Mouse (Mus musculus) hindbrain, embryonic 14.5 days (tissue): ENCODE measurements around the gene Cluap1. TPM values are rescaled to one million over a fixed set of nuclear protein-coding genes. Genes with fewer than 3 reads are reported as not detected.
"Not testable (repeated sequence)": the region's sequence is repeated elsewhere in the genome, so short reads cannot be mapped to it uniquely, and the experiment has no call there.

ENCODE experiments used
- ATAC-seq: fragments of 200-750 bp; cut with Nextera tagmentation; 2 replicates; pipeline ENCODE4 v1.8.0; 2017; ENCODE audit warnings: moderate number of reproducible peaks, mild to moderate bottlenecking, moderate TSS enrichment, moderate library complexity; ENCODE audit not compliant: low FRiP score
- DNase-seq: peaks from one replicate; pipeline ENCODE4 v3.0.0-alpha.2; 2015; ENCODE audit warnings: low spot score
- H3K27ac ChIP-seq: fragments of 300-500 bp; sonication (generic); 2 replicates; pipeline ENCODE4 v1.5.1; 2014; ENCODE audit warnings: mild to moderate bottlenecking, moderate library complexity
- H3K27me3 ChIP-seq: fragments of 300-500 bp; sonication (generic); 2 replicates; pipeline ENCODE4 v1.6.1; 2014; ENCODE audit warnings: mild to moderate bottlenecking, low read length, mixed read lengths; ENCODE audit not compliant: control insufficient read depth, insufficient read depth
- H3K36me3 ChIP-seq: fragments of 300-500 bp; sonication (generic); replicated peaks from 2 replicates; pipeline ENCODE4 v1.6.1; 2014; ENCODE audit not compliant: control insufficient read depth, insufficient read depth
- H3K4me1 ChIP-seq: fragments of 300-500 bp; sonication (generic); replicated peaks from 2 replicates; pipeline ENCODE4 v1.6.1; 2014; ENCODE audit warnings: antibody characterized with exemption, low read length, mixed read lengths; ENCODE audit not compliant: control insufficient read depth, insufficient read depth
- H3K4me2 ChIP-seq: fragments of 300-500 bp; sonication (generic); replicated peaks from 2 replicates; pipeline ENCODE4 v1.6.1; 2014; ENCODE audit warnings: mild to moderate bottlenecking, moderate library complexity
- H3K4me3 ChIP-seq: fragments of 300-500 bp; sonication (generic); replicated peaks from 2 replicates; pipeline ENCODE4 v1.5.1; 2014; ENCODE audit warnings: mild to moderate bottlenecking, low read length
- H3K9ac ChIP-seq: fragments of 300-500 bp; sonication (generic); 2 replicates; pipeline ENCODE4 v1.6.1; 2014
- H3K9me3 ChIP-seq: fragments of 300-500 bp; sonication (generic); 2 replicates; pipeline ENCODE4 v1.6.1; 2016; ENCODE audit warnings: low read length; ENCODE audit not compliant: control insufficient read depth
- WGBS: fragments of 180-500 bp; shearing (Covaris S2); extraction: QIAGEN DNeasy Blood & Tissue Kit; methylation state at CpG from one replicate; pipeline ENCODE4 v1.1.7; 2014; 5-methylcytosine and 5-hydroxymethylcytosine counted together
- polyA plus RNA-seq: library from polyadenylated mRNA; unstranded; fragments of >200 nt; fragmentation: Nextera tagmentation; extraction: Ambion mirVana; gene quantifications from 2 replicates; pipeline ENCODE4 v1.2.1, GENCODE M21; 2014

Cluap1 gene
- polyA plus RNA-seq, 1 experiment from 2014 or later: 40.8 TPM

GRCm38 (mm10) chr16:3929151-3929550, 20.6 kb downstream of the Cluap1 start:
- 78% methylated on average over 7 of the region's 7 CpGs for whole genome bisulfite sequencing
- H3K4me2 ChIP-seq: no peak overlapping the region
- no peak overlapping the region for H3K4me3 ChIP-seq
- DNase-seq: no peak
- H3K9me3 ChIP-seq: no peaks in the 10 kb centered on the region
- H3K27me3 ChIP-seq: no peaks in the 10 kb centered on the region
- H3K27ac ChIP-seq: no peak overlapping the region
- H3K36me3 ChIP-seq: peaks cover 87% of the 10 kb centered on the region
- no peak overlapping the region for H3K9ac ChIP-seq
- ATAC-seq: no peak
- H3K4me1 ChIP-seq: no peaks in the 10 kb centered on the region

DNA sequence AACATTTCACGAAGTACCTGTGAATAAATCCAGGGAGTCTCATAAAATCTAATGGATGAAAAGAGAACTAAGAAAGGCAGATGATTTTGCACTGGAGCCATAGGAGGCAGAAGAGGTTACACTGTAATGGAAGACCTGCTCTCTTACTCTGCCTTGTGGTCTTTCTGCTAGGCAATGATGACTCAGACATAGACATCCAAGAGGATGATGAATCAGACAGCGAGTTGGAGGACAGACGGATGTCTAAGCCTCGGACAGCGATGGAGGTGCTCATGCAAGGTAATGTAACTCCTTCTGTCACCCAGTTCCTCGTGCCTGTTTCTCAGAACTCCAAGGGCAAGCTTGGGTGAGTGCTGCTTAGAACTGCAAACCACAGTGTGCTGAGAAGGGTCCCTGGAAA, 24.9 kb downstream of the Cluap1 start:
- no peaks in the 10 kb centered on the region for H3K9me3 ChIP-seq
- no peak overlapping the region for H3K4me2 ChIP-seq
- no peak overlapping the region for H3K9ac ChIP-seq
- 94% methylated on average over 6 of the region's 6 CpGs for WGBS
- ATAC-seq: no peak
- no peak overlapping the region for H3K4me3 ChIP-seq
- H3K4me1 ChIP-seq: no peaks in the 10 kb centered on the region
- no peak for DNase-seq
- no peaks in the 10 kb centered on the region for H3K27me3 ChIP-seq
- H3K36me3 ChIP-seq: peaks cover 92% of the 10 kb centered on the region
- no peak overlapping the region for H3K27ac ChIP-seq

DNA sequence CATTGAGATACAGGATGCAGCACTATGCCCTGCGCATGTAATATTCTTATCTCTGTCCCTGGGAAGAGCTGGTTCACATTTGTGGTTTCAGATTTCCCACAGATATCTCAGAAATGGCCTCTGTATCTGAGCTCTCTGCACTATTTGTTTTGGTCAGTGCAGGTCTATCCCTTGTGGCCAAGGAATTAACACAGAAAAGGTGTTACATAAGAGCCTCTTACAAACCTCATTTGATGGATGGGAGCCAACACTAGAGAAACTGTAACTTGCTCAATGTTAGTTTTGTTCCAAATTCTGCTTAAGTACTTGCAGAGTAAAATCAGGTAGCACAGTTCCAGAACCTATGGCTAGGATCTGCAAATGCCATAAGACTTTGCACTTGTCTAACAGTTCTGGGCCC, 25.5 kb downstream of the Cluap1 start:
- no peaks in the 10 kb centered on the region for H3K27me3 ChIP-seq
- no peak overlapping the region for H3K4me3 ChIP-seq
- H3K9ac ChIP-seq: no peak overlapping the region
- ATAC-seq (no peak), DNase-seq (no peak)
- WGBS: 95% methylated on average over 1 of the region's 1 CpGs
- H3K4me1 ChIP-seq: no peaks in the 10 kb centered on the region
- H3K9me3 ChIP-seq: no peaks in the 10 kb centered on the region
- H3K4me2 ChIP-seq: no peak overlapping the region
- peaks cover 93% of the 10 kb centered on the region for H3K36me3 ChIP-seq
- no peak overlapping the region for H3K27ac ChIP-seq

GRCm38 (mm10) chr16:3934701-3935100, 26.1 kb downstream of the Cluap1 start:
- Histone ChIP-seq H3K9me3 (no peaks in the 10 kb centered on the region), H3K9ac (no peak overlapping the region), H3K27me3 (no peaks in the 10 kb centered on the region), H3K4me3 (no peak overlapping the region), H3K36me3 (peaks cover 91% of the 10 kb centered on the region), H3K4me2 (no peak overlapping the region), H3K27ac (no peak overlapping the region), H3K4me1 (no peaks in the 10 kb centered on the region)
- WGBS: 91% methylated on average over 4 of the region's 4 CpGs
- ATAC-seq: no peak
- no peak for DNase-seq

DNA sequence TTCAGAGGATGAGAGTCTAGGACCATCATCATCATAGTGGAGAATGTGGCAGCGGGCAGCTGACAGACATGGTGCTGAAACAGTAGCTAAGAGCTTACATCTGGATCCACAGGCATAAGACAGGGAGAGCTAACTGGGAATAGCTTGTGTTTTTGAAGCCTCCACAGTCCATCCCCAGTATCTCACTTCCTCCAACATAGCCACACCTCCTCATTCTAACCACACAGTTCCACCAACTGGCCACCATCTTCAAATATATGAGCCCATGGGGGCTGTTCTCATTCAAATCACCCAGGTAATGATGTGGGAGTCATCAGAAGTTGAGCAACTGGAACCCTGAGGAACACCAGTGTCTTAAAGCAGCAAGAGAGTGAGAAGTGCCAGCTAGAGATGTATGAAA, 42.5 kb downstream of the Cluap1 start:
- no peaks in the 10 kb centered on the region for H3K36me3 ChIP-seq
- H3K4me3 ChIP-seq: no peak overlapping the region
- no peaks in the 10 kb centered on the region for H3K27me3 ChIP-seq
- DNase-seq (no peak), ATAC-seq (no peak)
- H3K9me3 ChIP-seq: no peaks in the 10 kb centered on the region
- WGBS: 93% methylated on average over 1 of the region's 1 CpGs
- H3K4me2 ChIP-seq: no peak overlapping the region
- H3K4me1 ChIP-seq: no peaks in the 10 kb centered on the region
- H3K9ac ChIP-seq: no peak overlapping the region
- H3K27ac ChIP-seq: no peak overlapping the region

- Histone ChIP-seq H3K36me3 (no peaks in the 10 kb centered on the region), H3K4me1 (no peaks in the 10 kb centered on the region), H3K27me3 (no peaks in the 10 kb centered on the region), H3K4me2 (no peak overlapping the region), H3K27ac (no peak overlapping the region), H3K9me3 (no peaks in the 10 kb centered on the region), H3K4me3 (no peak overlapping the region), H3K9ac (no peak overlapping the region)
- DNase-seq (no peak), ATAC-seq (no peak)
- 81% methylated on average over 6 of the region's 6 CpGs for WGBS
Observed at GRCm38 (mm10) chr16:3956369-3956768, 47.8 kb downstream of the Cluap1 start.

DNA sequence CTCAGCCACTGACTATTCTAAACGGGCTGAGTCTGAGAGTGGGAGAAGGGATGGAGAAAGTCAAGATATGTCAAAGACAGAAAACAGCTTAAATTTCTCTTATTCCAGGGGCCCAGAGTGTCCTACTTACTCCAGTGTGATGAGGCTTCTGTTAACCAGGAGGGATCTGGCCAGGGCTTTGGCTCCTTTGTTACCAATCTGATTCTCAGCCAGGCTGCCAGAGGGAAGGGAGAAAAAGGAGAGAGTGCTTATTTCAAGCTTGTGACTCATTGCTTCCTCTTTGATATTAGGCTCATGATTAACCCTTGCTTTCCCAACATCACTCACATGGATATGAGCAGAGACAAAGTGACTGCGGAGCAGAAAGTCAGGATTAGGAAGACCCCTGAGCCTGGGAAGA, 50.7 kb downstream of the Cluap1 start:
- Histone ChIP-seq H3K4me1 (no peaks in the 10 kb centered on the region), H3K27me3 (no peaks in the 10 kb centered on the region), H3K4me3 (no peak overlapping the region), H3K27ac (no peak overlapping the region), H3K9ac (no peak overlapping the region), H3K9me3 (no peaks in the 10 kb centered on the region), H3K36me3 (no peaks in the 10 kb centered on the region), H3K4me2 (no peak overlapping the region)
- DNase-seq: no peak
- ATAC-seq: no peak
- WGBS: 81% methylated on average over 2 of the region's 2 CpGs

GRCm38 (mm10) chr16:3964990-3965389, 56.4 kb downstream of the Cluap1 start:
- WGBS: 87% methylated on average over 10 of the region's 10 CpGs
- Histone ChIP-seq H3K9me3 (no peaks in the 10 kb centered on the region), H3K4me3 (no peak overlapping the region), H3K9ac (no peak overlapping the region), H3K4me1 (no peaks in the 10 kb centered on the region), H3K27me3 (no peaks in the 10 kb centered on the region), H3K4me2 (no peak overlapping the region), H3K36me3 (no peaks in the 10 kb centered on the region), H3K27ac (no peak overlapping the region)
- ATAC-seq: no peak
- no peak for DNase-seq

GRCm38 (mm10) chr16:3965534-3965933, 56.9 kb downstream of the Cluap1 start:
- H3K4me3 ChIP-seq: no peak overlapping the region
- no peak for DNase-seq
- no peak overlapping the region for H3K27ac ChIP-seq
- no peaks in the 10 kb centered on the region for H3K9me3 ChIP-seq
- WGBS: 80% methylated on average over 3 of the region's 3 CpGs
- H3K4me1 ChIP-seq: no peaks in the 10 kb centered on the region
- H3K36me3 ChIP-seq: no peaks in the 10 kb centered on the region
- no peak overlapping the region for H3K4me2 ChIP-seq
- no peaks in the 10 kb centered on the region for H3K27me3 ChIP-seq
- no peak for ATAC-seq
- no peak overlapping the region for H3K9ac ChIP-seq

DNA sequence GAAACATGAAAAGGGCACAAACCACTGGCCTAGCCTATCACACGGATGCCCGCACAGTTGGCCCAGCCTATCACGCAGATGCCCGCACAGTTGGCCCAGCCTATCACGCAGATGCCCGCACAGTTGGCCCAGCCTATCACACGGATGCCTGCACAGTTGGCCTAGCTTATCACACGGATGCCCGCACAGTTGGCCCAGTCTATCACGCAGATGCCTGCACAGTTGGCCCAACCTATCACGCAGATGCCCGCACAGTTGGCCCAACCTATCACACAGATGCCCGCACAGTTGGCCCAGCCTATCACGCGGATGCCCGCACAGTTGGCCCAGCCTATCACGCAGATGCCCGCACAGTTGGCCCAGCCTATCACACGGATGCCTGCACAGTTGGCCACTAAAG, 65.9 kb downstream of the Cluap1 start:
- ATAC-seq, H3K27ac ChIP-seq, H3K4me3 ChIP-seq, H3K9me3 ChIP-seq, H3K9ac ChIP-seq, H3K4me2 ChIP-seq, DNase-seq, H3K4me1 ChIP-seq, H3K27me3 ChIP-seq: not testable (repeated sequence)
- WGBS: 89% methylated on average over 19 of the region's 19 CpGs
- H3K36me3 ChIP-seq: peaks cover 20% of the 10 kb centered on the region
